Mouse (Mus musculus): ENCODE measurements around the gene Cep44. TPM values are rescaled to one million over a fixed set of nuclear protein-coding genes. Genes with fewer than 3 reads are reported as not detected.

Gene Cep44
- polyA plus RNA-seq (2017; shearing (Covaris generic)) = 27.9 TPM

DNA sequence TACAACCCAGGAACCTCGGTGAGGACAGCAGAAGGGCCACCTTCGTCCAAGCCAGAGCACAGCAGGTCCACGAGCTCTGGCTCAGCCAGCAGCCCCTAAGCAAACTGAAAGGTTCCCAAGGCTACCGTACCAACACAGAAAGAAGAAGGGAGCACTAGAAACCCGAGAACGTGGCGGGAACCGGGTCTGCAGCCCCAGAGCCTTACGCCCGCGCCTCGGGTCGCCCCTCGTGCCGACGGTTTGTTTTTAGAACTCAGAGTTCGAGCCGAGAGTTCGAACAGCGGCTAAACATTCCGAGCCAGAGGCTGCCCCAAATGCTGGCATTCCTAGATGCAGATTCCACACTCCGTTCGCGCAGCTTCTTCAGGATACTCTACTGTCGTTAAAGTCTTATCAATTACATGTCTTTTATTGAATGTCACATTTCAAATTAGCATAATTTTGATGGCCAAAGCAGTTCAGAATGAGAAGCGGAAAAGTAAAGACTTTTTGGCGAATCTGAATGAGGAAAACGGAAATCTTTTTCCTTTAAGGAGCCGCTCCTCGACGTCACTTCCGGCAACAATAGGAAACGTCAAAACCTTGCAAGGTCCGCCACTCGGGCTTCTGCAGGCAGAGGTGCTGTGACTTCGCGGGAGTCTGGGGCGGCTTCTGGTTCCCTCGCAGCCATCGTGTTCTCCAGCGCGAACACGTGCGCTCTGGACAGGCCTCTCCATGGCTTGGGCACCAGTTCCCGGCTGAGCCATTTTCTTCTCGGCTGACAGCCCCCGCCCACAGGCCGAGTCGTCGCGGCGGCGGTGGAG lies at the start of gene Cep44, which contains the start of gene Fbxo8:
Cep44 (minus strand) TSS at position 490 of the 803 bp plus-strand sequence.
Fbxo8 (plus strand) TSS at position 533 of the 803 bp plus-strand sequence.

Other genes with a start within 250 kb of the Cep44 start
- gene Fbxo8, start within 50 bp of the Cep44 start, polyA plus RNA-seq (2017; shearing (Covaris generic)) = 56.3 TPM